Mouse (Mus musculus) brain, embryonic 18.5 days (tissue): ENCODE results near the gene Kif1a.

Source experiments
- DNase-seq: peaks from one replicate; pipeline ENCODE4 v3.0.0-alpha.2; 2012; ENCODE audit warnings: low read depth, low spot score

Kif1a gene

DNA sequence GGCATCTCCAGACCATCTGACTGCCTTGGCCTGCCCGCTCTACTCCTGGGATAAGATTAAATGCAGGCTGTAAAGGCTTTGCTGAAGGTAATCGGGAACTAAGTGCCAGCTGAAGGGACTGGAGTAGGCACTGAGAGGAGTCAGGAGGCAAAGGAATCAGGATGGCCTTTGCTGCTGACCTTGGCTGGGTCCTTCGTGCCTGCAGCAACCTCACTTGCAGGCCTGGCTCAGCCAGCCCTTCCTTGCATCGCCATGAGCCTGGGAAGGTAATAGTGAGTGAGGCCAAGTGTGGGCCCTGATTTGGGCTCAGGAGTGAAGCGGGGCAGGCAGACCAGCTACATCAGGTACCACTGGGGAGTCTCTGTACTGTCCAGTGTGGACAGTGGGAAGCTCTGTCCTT, 2.8 kb downstream of the Kif1a start:
- no peak for DNase-seq

DNA sequence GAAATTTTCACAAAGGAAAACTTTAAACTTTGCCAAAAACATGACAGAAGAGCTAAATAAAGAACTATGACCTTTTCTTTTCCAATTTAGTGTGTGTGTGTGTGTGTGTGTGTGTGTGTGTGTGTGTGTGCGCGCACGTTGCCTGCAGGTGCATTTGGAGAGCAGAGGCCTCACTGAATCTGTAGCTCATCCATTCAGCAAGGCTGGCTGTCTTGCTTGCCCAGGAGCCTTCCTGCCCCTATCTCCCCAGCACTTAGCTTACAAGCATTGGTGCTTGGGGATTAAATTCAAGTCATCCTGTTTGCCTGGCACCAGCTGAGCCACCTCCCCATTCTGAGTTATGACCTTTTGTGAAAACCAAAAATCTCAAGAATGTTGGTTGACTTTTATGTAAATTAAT, 9.2 kb downstream of the Kif1a start:
- no peak for DNase-seq

DNA sequence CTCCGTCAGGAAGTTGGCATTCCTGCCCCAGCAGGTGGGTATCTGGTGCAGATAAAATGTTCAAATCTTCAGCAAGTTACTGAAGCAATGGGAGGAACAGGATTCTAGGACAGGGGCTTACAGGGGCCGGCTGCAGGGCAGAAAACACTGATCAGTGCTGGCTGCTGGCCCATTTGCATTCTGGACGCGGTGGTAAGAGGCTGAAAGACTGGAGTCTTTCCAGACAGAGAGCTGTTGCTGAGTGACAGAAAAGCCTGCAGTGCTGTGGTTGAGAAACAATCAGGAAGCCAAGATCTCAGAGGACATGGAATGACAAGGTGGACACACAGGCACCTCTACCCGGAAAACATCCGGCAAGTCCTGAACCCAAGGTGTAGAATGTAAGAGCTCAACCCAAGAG, 16.6 kb downstream of the Kif1a start:
- no peak for DNase-seq

DNA sequence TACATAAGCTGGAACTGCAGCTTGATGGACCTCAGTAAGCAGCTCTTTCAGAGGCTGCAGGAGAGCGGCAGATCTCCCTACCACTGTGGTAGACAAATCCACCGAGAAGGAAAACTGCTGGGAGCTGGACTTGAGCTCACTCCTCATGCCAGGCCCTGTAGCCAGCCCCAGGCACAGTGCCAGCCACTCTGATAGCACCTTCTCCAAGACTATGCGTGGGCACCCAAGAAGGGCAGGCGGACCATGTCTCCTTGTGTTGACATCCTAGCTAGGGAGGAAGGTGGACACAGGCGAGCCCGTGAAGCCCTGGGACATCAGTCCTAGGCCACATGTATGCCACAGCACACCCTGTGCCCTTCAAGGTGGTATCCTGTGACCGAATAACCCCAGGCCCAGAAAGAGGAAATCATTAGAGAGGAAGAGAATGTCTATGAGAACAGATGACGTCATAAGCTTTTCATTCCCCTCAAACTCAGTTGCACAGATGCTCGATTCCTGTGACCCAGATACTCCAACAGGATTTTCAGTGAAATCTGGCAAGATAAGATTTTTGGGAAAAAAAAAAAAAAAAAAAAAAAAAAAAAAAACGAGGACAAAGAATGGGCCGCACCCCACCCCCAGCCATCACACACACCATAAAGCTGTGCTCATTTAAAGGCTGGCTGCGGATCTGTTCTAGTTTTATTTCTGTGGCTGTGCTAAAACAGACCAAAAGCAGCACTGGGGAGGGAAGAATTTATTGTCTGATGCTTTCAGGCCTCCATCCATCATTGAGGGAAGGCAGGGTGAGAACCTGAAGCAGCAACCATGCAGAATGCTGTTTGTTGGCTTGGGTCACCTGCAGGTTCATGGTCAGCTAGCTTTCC, 18.1 kb downstream of the Kif1a start:
- no peak for DNase-seq

DNA sequence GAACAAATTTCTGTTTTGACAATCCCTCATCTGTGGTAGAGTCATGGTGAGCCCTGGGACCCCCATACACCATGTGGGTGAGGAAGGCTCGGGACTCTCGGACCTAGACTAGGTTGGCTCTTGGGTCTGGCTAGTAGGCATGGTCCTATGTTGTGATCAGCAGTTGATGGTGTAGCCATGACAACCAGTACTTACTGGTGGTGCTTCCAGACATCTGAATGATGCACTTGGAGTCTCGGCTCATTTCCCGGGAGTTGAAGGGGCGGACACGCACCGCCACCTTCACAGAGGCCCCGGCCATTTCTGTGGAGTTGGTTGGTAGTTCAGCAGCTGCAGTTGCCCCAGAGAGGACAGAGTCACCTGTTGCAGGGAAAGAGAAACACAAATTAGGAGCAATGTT, 19.6 kb downstream of the Kif1a start:
- DNase-seq: no peak

DNA sequence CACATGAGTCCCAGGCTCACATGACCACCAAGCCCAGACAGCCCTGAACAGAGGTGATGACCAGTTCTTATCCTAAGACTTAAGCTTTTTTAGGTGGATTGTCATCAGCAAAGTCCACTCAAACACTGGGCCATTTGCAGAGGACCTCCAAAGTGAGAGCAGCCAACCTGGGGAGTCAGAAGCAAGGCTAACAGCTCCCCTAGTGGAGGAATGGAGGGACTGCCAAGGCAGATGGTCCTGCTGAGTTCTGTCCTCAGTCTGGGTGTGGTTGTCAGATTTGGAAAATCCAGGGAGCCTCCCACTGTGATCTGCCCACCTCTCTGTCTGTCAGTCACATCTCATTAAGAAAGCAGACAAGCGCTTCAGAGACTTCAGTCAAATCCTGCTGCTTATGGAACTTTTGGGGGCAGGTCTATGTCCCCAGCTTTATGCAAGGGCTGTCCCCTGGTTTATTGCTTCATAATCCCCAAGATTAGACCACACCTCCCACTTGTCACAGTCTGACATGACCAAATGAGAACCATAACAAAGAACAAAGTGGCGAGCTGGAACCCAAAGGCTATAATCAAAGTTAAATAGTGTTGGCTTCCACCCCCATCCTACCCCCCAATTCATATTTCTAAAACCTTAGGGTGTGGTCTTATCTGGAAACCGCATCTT, 20.7 kb downstream of the Kif1a start:
- no peak for DNase-seq

DNA sequence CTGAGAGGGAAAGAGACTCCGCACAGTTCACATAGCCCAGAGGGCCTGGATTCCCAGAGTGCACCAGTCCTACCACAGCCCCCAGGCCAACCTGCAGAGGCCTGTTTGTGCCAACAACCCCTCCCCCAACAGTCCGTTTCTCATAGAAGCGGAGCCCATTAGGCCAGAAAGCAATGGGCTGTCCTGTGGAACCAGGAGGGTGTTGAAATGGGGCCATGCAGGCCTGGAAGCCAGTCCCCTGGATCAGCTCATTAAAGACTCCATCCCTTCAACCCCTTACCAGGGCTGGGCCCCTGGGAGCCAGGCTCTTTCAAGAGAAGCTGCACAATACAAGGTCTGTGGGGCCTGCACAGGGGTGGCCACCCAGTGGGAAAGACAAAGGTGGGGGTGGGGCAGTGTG, 22.1 kb downstream of the Kif1a start:
- no peak for DNase-seq

DNA sequence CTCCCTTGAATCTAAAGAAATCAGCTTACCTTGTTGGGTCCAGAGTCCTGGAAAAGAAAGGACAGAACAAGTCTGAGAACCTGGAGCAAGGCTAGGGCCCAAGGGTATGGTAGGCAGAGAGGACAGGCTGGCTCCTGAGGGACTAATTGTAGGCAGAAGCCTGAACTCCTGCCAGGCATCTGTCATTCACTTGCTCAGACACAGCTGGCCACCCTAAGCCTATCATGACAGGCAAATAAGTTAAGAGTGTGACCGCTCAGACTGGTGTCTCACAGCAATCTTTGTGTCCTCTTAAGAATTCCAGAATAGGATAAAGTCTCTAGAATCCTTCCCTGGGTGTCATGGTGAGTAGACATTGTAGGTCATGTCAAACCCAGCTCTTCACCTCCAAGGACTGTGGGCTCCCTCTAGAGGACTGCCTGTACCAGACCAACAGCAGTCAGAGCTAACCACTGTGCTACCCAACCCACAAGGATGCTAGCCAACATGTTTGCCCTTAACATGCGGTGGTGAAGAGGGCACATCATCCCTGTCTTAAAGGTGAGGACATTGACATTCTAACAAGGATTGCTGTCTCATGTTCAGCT, 29.4 kb downstream of the Kif1a start:
- DNase-seq: no peak

DNA sequence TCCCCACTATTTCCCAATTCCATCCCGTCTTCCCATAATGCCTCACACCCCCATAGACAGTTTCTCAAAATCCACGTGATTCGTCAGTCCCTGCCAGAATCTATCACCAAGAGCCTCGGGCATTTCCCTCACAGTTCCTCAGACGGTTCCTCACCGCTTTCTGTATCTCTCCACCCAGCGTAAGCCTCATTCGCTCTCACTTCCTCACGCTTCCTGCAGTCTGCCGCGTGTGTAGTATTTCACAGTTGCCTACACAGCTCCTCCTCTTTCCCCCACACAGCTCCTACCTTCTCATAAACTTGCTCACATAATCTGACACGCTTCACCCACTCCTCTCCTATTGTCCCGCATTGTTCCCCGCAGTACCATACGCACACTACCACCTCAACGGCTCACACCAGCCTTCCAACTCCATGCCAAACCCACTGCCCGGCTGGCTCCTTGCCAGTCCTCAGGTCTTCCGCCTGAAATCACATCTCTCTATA, 30.2 kb downstream of the Kif1a start:
- DNase-seq: no peak

DNA sequence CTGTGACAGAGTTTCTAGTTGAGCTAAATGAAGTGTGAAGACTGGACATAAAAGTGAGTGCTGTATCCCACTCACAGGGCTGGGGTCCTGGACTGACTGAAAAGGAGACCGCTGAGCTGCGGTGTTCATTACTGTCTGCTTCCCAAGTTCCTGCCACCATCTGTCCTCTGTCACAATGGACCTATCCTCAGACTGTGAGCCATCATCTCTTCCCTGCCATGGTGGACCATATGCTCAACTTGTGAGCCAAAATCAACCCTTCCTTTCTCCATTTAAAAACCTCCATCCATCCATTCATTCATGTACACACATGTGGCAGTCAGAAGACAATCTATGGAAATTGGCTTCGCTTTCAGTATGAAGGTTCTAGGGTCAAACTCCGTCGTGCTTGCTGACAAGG, 30.9 kb downstream of the Kif1a start:
- no peak for DNase-seq

DNA sequence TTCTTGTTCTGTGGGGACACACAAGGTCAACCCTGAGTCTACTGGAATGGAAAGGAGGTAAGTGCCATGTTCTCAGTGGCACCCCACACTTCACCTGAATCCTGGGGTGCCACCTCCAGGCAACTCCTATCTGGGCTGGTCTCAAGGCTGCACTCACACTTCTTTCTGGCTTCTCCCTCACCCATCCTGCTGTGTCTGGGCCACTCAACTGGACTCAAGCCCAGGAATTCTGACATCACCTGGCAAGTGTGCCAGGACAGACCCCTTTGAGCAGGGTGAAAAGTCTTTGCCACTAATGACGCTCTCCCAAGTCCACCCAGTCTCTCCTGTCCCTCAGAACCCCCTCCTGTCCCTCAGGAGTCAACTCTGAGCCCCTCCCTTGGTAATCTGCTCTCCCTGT, 33.2 kb downstream of the Kif1a start:
- no peak for DNase-seq

DNA sequence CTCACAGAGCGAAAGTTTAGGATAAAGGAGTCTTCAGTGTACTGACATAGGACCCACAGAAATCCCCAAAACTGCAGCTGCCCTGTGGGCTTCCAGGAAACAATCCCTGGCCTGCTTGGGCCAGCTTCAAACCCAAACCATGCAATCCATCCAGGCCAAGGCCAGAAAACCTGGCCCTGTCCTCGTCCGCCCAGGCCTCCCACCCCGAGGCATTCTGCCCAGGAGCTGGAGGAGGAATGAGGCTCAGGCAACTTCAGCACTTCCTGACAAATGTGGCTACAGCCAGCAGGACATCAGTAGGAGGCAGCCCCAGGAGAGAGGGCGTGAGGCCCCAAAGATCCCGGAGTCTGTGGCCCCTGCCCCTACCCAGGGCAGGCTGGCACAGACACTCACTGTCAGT, 36.1 kb downstream of the Kif1a start:
- DNase-seq: no peak

DNA sequence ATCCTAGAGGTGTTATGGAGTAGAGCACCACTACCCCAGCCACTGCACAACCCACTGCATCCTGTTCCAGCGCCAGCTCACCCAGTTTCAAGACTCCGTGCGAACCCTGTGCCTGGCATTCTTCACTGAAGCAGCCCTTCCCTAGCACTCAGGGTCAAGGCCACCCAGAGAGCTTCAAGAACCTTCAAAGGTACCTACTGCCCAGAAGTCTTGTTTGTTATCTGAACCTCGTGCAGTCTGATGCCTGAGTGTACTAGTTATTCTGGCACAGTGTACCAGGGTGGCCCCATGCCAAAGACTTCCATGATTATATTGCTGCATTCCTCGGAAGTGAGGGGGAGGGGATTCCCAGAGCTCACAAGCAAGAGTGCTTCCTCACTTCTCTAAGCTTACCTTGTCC, 38.1 kb downstream of the Kif1a start:
- no peak for DNase-seq

DNA sequence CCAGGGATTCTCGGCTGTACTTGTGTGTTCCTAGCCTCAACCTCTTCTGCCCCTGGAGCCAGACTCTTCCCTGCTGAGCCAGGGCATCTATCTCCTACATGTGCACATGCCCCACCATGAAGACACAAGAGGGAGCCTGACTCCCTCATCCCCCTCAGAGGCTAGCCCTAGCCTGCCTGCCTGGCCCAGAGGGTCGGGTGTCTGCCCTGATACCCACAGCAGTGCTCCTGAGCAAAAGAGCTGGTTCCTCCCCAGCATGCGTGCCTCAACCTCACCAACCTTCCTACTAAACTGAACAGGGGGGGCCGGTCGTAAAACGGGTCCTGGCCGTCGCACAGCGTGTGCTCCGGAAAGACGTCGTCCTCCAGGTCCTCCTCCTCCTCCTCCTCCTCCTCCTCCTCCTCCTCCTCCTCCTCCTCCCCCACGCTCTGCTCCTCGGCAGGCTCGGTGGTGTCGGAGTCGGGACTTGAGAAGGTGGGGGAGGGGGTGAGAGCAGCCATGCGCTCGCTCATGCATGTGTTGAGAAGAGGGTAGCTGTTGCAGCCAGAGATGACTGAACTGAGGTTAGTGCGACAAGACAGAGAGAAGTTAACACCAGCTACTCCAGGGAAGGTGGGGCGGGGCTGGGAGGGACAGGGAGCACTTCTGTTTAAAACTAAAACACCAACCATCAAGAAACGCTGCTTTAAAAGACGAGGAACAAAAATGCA, 50.5 kb downstream of the Kif1a start:
- DNase-seq: no peak

DNA sequence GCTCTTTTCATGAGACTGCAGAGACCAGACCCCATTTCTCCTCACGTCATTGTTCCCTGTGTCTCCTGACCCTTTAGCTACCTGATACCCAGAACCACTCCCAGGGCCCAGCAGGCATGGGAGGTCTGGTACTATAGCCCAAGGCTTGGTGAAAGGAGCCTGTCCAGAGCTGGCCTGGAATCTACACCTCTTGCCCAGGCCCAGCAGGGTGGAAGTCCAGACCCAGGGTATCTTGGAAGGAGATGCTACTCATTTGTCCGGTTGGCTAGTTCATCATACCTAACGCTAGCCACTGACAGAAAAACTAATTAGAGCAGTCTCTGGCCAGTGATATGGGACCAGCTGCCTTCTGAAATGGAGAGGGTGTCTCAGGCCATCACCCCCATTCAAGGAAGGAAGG, 51.7 kb downstream of the Kif1a start:
- DNase-seq: no peak

DNA sequence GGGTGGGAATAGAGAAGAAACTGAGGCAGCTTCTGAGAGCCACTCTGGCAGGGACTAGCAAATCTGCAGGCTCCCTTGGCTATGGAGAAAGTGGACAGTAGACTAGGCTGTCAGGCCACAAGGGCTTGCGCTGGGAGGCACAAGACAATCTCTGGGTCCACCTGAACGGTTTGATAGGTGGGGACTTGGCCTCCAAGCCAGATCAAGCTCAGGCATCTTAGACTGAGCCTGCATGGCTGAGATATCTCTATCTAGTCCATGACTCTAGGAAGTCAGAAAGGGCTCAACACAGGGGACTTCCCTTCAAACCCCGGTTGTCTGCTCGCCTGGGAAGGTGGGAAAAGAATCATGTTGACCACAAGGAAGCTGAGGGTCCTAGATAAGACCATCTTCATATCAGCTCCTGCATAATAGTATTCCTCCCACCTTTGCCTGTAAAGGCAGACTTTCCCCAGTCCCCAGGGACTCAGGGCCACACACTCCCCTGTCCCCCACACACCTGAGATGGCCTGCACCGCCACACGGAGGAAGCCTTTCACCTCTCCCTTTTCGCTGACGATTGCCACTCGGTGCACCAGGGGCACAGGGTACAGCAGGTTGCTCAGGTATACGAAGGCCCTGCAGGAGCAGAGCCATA, 55.5 kb downstream of the Kif1a start:
- DNase-seq: no peak

DNA sequence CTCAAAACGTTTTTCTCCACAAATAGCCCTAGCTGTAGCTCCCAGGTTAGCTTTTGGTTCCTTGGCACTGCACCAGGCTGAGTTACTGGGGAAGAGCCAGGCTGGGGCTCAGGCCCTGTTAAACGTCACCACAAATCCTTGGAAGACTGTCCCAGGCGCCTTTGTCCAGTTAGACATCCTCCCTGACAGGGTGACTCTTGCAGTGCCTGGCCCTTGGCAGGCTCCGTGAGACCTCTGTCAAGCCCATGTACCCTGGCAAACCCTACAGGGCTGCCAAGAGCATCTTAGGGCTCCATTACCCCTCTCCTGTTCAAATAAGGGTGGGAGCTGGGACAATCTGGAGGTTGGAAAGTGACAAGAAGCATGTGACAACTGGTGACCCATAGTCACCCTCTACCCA, 65.8 kb downstream of the Kif1a start:
- no peak for DNase-seq

DNA sequence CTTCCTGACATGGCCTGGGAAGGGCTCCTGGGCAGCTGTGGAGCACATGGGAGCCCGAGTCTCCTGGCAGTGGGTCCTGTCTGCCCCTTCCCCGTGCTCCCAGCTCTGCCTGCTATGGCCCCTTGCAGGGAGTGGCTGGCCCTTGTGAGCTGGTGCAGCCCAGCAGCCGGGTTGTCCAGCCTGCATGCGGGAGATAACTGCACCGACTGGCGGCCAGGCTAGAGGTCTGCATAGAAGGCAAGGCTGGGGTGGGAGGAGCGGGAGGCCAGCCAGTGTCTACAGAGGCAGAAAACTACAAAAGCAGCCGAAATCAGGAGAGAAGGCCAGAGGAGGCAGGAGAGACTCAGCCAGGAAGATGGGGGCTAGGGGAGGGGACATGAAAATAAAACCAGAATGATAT, 67.8 kb downstream of the Kif1a start:
- DNase-seq: no peak

DNA sequence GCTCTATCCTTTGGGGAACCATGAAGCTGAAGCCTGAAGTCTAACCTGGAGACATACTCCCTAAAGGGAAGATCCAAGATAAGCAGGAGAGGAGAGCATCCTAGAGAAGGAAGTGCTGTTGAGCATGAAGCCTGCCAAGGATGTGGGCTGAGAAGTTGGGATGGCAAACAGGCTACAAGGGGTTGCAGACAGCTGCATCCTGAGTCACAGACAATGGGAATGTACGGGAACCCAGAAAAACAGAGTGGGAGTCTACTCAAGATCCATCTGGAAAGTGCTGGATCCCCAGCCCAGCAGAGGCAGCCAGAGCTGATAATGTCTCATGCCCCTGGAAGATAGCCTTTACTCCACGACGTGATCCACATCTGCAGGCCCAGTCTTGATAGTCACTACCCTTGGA, 70.6 kb downstream of the Kif1a start:
- DNase-seq: no peak

DNA sequence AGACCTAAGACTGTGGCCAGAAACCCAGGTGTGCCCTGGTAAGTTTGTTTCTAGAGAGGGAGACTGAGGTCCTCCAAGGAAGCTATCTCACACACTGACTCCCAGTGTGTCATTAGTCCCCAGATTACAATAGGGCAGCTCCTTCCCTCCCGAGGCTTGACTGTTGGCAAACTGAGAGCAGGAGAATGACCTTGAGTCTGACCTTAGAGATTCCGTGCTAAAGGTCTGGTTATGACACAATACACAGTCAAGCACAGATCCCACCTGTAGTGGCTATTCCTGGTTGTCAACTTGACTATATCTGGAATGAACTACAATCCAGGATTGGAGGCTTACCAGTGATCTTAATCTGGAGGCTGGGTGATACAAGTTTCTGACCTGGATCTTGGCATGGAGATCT, 71.7 kb downstream of the Kif1a start:
- DNase-seq: no peak

DNA sequence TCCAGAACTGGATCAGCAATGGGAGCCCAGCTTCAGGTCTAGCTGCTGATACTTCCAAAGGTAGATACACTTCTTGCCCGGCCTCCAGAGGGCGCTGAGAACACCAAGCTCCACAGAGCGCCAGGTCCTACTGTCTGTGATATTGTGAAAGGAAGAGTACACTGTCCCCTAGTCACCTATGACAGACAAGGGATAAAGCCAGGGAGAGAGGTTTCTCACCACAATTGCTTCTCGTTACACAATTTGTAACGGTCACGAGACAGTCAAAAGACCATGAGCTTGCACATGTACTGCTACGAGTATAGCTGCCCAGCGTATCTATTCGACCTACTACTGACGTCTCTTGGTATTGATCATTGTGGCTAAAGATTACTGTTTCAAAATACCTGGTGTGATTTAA, 72.4 kb downstream of the Kif1a start:
- DNase-seq: no peak

DNA sequence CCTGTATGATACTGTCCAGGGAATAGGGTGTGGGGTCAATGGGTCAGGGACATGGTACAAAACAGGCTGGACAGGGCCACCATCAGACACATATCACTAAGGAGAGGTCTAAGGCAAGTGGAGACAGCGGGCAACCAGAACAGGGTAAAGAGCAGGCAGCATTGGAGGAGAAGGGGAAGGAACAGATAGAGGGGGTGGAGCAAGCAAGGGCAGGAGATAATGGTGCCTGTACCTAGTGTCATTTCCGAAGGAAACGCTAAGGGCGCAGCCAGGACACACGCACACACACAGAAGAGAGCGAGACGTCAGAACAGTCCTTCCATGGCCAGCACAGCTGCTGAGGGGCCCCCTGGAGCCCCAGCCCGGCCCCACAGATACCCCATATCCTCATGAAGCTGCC, 75.2 kb downstream of the Kif1a start:
- DNase-seq: no peak
